Mouse (Mus musculus) naive thymus-derived CD4-positive, alpha-beta T cell, adult 2 months (primary cell): ENCODE data around the gene Macrod1.
A peak's percentile ranks its signal among the peaks of the same experiment; 100 is the strongest.
"Not testable (repeated sequence)": the region's sequence is repeated elsewhere in the genome, so short reads cannot be mapped to it uniquely, and the experiment has no call there.

Source experiments
- DNase-seq: peaks from one replicate; pipeline ENCODE4 v3.0.0-alpha.2; 2011; ENCODE audit warnings: low read depth

Macrod1 gene

GRCm38 (mm10) chr19:7056248-7057087 lies at the start of gene Macrod1:
Gene Macrod1, plus strand, starts transcription at chr19:7056810.
- DNase-seq, result peak; percentile 86

DNA sequence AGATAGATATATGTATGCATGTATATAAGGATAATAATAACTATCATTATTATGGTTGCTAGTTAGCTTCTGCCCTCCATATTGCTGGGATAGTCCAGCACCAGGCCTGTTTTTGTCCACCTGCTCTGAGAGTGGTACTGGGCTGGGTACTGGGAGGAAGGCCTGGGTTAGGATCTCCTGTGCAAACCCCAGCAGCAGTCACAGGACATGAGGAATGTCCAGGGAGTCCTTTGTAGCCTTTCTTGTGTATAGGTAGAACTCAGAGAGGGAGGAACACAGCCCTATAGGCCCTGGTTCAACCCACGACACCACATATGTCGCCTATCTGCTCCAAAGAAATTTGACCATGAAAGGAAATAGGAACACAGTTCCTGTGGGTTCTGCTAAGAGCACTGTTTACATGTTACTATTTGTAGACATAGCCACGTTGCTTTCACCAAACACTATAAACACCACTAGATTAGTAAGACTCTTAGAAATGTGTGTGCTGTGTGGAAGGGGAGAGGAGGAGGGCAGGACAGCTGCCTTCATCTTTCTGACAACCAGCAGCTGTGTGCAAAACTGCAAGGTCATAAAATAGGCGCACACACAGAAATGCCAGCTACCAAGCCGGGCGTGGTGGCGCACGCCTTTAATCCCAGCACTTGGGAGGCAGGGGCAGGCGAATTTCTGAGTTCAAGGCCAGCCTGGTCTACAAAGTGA lies 49.6 kb upstream of the Macrod1 start:
- DNase-seq, result no peak

DNA sequence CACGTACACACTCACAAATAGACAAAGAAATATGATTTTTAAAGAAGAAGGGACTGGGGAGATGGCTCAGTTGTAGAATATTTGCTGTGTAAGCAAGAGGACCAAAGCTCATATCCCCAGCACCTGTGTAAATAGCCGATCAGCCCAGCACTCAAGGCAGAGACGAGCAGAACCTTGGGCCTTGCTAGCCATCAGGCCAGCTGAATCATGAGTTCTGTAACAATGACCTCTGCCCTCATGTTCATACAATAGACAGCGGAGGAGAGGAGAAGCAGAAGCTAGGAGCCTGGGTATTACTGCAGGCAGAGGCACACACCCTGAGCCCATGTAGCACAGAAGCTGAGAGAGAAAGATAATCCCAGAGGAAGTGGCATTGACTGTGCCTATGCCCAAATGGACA lies 44.2 kb upstream of the Macrod1 start:
- DNase-seq, result no peak

DNA sequence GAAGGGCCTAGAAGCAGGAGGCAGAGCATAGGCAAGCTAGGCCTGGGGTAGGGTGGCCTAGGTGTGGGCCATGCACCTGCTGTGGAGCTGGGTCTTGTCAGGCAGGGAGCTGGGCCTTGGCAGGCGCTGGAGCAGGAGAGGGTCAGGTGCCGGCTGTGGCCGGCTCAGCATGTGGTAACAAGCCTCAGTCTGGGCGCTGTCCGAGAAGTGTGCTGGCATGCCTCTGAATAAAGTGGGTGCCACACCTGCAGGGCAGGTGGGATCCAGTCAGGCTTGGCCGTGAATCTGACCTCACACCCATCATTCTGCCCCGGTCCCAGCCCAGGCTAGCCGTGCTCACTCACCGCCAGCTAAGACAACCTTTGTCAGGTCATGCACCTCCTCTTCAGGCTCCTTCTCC lies 42.6 kb upstream of the Macrod1 start:
- no peak for DNase-seq

DNA sequence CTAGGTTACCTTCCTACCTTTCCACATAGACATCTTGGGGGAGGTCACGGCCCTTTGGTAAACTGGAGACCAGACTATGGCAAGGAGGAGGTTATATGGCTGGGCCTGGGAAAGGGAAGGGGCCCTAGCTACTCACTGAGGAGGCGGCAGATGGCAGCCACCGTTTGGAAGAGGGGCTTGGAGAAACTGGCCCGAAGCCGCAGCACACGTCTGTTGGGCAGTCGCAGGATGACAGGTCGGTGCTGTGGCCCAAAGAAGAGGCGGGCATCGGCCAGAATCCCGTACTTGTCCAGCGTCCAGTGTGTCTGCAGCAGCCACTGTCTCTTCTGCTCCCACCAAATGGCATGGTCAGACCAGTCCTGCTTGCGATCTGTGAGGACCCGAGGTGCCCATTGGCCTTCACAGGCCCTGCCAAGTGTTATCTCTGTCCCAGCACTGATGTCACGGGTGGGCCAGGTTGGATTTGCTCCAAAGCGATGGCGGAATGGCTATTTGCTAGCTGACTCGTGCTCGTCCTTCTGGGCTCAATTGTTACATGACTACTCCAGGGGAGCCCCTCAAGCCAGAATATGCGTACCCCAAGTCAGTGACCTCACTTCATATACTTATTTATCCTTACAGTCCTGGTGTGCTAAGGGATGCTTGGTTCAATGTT lies 42.0 kb upstream of the Macrod1 start:
- DNase-seq, result no peak

DNA sequence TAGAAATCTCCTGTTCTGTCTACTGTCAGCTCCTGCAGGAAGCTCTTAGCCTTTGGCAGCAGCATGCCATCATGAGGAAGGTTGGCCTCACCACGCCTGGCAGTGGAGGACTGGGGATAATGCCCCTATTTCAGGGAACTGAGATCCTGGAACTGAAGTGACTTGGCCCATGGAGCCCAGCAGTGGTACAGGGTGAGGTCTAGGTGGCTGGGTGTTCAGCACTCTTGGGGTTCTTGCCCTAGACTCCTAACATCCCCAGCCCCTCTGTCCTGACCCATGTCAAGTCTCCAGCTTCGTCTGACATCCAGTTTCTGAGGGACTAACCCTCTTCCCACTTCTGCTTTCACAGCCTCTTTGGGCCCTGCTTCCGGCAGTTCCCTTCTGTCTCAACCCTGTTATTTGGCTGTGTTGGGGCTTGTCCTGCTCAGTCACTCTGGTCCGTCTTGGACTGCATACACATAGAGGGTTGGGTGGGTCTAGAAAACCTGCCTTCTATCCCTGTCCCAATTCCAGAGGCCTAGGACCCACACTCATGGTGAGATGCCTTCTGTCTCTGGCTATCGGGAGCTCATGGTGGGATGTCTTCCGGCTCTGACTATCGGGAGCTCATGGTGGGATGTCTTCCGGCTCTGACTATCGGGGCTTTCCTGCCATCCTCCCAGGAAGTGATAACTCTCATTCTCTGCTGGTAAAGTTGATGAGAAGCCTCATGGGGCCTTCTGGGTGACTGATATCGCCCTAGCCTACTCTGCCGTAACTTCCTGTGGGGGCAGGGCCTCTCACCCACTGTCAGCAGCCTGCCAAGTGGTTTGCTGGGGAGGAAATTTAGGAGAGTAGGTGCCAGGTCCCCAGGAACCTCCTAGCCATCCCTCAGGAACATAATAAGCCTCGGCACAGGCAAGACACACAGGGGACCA lies 38.8 kb upstream of the Macrod1 start:
- DNase-seq, result peak; percentile 79

DNA sequence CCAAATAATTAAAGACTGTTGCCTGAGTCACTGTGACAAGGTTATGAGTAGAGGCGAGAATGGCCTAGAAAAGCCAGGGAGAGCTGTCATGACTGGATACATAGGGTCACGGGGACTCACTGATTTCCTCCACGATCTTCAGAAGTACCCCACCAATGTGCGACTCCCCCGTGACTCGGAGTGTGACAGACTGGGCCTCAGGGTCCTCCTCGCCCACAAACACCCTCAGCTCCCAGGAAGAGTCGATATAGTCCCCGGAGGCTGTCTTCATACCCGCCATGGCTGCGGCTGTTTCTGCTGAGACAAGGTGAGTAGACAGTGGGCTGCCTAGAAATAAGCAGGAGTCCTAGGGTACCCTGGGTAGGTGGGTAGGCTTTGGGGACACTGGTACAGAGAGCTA lies 38.1 kb upstream of the Macrod1 start:
- DNase-seq, result no peak

DNA sequence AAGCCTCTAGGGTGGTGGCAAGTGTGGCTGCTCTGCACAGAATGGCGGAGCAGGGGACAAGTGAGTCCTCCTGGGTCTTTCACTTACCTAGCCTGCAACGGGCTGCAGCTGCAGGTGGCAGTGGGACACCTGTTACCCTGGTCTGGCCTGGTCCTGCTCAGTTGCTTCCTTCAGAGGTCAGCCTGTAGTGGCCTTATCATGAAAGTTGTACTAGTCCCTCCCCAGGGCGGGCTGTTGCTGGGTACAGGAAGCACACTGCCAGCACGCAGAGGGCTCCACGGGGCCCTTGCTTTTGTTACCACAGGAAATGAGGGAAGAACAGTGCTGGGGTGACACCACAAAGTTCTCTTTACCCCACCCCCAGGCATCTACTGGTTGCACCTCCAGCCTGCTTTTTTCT lies 37.4 kb upstream of the Macrod1 start, which contains the start of gene Fermt3:
Gene Fermt3, minus strand, starts transcription at position 279 of the 400 bp plus-strand sequence.
- peak; percentile 88 for DNase-seq

- DNase-seq, result peak; percentile 88
Measured at GRCm38 (mm10) chr19:7020224-7020641, 36.4 kb upstream of the Macrod1 start.

DNA sequence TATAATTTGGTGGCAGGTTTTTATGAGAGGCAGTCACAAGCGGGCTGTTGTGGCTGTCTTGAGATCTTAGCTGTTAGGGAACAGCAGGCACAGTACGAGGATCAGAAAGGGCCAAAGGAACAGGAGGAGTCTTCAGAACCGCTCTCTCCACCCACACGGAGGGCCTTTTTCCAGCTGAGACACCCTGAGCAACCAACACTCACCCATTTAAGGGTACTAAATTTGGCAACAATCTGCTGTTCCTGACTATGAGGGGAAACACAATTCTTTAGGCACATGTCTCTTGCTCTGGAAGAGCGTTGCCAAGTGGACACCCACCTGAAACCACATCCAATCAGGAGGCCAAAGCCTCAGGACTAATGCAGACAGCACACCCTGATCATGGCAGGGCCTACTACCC lies 27.1 kb upstream of the Macrod1 start:
- DNase-seq, result no peak

DNA sequence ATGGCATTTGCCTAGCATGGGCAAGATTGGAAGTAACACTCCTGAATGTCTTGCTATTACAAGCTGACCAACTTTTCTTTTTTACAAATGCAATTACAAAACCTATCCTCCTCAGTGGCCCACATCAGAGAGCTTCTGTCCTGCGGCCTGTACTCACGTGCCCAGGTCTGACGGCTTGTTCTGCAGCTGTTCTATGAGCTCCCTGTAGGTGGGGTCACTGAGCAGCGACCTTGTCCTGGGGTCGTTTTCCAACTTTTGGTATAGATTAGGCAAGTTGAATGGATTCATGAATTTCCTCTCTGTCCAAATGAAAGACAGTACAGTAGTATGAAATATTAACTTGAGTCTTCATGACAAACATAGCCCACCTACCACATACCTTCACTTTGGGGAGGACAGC lies 22.6 kb upstream of the Macrod1 start:
- no peak for DNase-seq

GRCm38 (mm10) chr19:7039088-7039720 lies 17.4 kb upstream of the Macrod1 start:
- peak; percentile 75 for DNase-seq

DNA sequence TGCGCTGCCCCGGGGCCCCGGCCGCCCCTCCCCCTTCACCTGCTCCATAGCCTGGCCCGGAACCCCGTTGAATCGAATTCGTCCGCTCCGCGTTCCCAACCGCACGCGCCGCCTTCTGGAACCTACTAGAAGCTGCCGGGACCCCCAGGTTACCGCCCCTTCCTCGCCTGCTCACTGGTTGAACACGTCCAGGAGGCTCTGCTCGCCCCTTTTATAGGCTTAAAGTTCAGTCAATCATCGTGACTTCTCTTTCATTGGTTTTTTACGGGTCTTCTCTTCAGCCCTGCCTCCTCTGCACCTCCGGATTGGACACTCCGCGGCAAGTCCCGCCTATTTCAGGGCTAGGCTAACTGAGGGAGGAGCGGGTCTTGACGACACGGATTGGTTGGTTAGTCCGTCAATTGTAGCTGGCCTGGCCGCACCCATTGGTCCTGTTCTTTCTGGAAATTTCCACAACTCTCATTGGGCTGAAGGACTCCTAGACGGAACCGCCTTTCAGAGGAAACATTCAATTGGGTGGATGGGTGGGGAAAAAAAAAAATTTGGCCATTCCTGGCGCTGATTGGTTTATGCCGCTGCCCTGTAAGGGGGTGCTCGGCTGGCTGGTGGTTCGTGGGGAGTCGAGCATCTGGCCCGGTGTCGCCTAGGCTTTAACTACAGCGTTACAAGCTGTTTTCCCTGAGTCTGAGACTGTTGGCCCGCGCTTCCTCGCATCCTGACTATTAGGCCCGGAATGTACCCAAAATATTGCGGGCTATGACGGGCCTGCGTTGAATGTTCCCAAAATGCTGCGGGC lies 16.6 kb upstream of the Macrod1 start, which contains the start of gene Stip1:
Gene Stip1, minus strand, starts transcription at position 127 of the 796 bp plus-strand sequence.
- DNase-seq, result peak; percentile 99

- no peak for DNase-seq
Measured at GRCm38 (mm10) chr19:7040637-7041130, 15.9 kb upstream of the Macrod1 start.

DNA sequence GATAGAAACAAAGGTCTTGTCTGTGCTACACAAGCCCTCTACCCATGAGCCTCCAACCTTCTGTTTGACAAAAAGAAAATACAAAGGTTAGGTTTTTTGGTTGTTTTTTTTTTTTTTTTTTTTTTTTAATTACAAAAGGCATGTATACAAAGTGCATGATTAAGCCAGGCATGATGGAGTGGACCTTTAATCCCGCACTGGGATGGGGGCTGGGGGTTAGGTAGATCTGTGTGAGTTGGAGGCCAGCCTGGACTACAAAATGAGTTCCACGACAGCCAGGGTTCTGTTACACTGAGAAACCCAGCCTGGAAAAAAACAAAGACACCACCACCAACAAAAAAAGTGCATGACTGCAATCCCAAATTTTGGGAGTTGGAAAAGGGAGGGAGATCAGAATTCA lies 15.4 kb upstream of the Macrod1 start:
- DNase-seq, result no peak

GRCm38 (mm10) chr19:7044279-7044678 lies 12.3 kb upstream of the Macrod1 start:
- no peak for DNase-seq

- no peak for DNase-seq
Measured at GRCm38 (mm10) chr19:7044706-7045105, 11.9 kb upstream of the Macrod1 start.

GRCm38 (mm10) chr19:7053382-7053781 lies 3.2 kb upstream of the Macrod1 start:
- DNase-seq, result not testable (repeated sequence)

DNA sequence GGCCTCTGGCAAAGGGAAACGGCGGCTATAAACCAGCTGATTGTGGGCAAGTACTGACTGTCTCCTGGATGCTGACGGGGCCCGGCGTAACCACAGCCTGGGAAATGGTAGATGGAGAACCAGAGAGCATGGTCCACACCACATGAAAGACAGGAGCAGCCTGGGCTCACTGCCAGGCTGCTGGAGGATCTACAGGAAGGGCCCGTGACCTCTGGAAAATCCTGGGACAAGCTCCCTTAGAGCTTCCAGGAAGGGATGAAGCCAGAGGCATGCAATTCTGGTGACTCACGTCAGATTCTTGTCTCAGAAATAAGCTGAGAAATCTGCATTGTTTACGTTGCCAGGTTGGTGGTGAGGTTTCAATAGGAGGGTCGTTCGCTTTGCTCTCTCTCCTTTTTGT lies 1.8 kb upstream of the Macrod1 start:
- DNase-seq, result no peak

DNA sequence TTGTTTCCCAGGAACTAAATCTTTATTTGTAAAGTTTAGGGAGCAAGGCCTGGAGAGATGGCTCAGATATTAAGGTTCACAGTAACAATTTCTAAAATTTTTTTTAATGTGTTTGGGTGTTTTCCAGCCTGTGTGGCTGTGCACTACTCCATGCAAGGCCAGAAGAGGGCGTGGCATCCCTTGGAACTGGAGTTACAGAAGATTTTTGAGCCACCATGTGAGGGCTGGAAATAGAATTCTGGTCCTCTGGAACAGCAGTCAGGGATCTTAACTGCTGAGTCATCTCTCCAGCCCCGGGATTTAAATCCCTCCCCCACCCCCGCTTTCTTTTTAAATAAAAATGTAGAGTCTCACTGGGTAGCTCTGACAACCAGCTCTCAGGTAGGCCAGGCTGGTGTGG lies 1.4 kb upstream of the Macrod1 start:
- no peak for DNase-seq
